Mouse (Mus musculus) ES-Bruce4 (cell line): ENCODE measurements around the gene Gm2897. TPM values are rescaled to one million over a fixed set of nuclear protein-coding genes. Genes with fewer than 3 reads are reported as not detected.
A peak's percentile ranks its signal among the peaks of the same experiment; 100 is the strongest.
"Not testable (repeated sequence)": the region's sequence is repeated elsewhere in the genome, so short reads cannot be mapped to it uniquely, and the experiment has no call there.

Experiments used
- H3K27ac ChIP-seq: 2 replicates; pipeline ENCODE4 v1.5.1; 2012; ENCODE audit warnings: low read length, inconsistent platforms; ENCODE audit not compliant: insufficient read depth
- H3K27me3 ChIP-seq: 2 replicates; pipeline ENCODE4 v1.6.1; 2012; ENCODE audit warnings: mild to moderate bottlenecking, low read length, inconsistent platforms; ENCODE audit not compliant: control insufficient read depth, poor library complexity, insufficient read depth, severe bottlenecking
- H3K36me3 ChIP-seq: 2 replicates; pipeline ENCODE4 v1.6.1; 2012; ENCODE audit warnings: inconsistent platforms, mild to moderate bottlenecking, low read length, moderate library complexity; ENCODE audit not compliant: control insufficient read depth, poor library complexity, insufficient read depth, severe bottlenecking
- H3K4me1 ChIP-seq: one replicate; pipeline ENCODE4 v1.8.1; 2011; ENCODE audit warnings: low read length; ENCODE audit not compliant: control insufficient read depth, insufficient read depth
- H3K4me3 ChIP-seq: 2 replicates; pipeline ENCODE4 v1.5.1; 2011; ENCODE audit warnings: low read depth, mild to moderate bottlenecking, low read length
- H3K9ac ChIP-seq: 2 replicates; pipeline ENCODE4 v1.6.1; 2012; ENCODE audit warnings: low read depth, mild to moderate bottlenecking, inconsistent platforms; ENCODE audit not compliant: poor library complexity, severe bottlenecking
- H3K9me3 ChIP-seq: replicated peaks from 2 replicates; pipeline ENCODE4 v1.6.1; 2012; ENCODE audit warnings: mild to moderate bottlenecking, low read length, inconsistent platforms; ENCODE audit not compliant: control insufficient read depth, poor library complexity, insufficient read depth, severe bottlenecking
- polyA plus RNA-seq: library from polyadenylated mRNA; stranded (reverse); fragments of >200 nt; gene quantifications from 2 replicates; pipeline ENCODE4 v1.2.4, GENCODE M21; 2011; ENCODE audit warnings: low read depth; ENCODE audit not compliant: missing spikeins, insufficient read depth, insufficient read length

Gene Gm2897
- polyA plus RNA-seq, result 0.42 and 1.7 TPM in 2 replicates

DNA sequence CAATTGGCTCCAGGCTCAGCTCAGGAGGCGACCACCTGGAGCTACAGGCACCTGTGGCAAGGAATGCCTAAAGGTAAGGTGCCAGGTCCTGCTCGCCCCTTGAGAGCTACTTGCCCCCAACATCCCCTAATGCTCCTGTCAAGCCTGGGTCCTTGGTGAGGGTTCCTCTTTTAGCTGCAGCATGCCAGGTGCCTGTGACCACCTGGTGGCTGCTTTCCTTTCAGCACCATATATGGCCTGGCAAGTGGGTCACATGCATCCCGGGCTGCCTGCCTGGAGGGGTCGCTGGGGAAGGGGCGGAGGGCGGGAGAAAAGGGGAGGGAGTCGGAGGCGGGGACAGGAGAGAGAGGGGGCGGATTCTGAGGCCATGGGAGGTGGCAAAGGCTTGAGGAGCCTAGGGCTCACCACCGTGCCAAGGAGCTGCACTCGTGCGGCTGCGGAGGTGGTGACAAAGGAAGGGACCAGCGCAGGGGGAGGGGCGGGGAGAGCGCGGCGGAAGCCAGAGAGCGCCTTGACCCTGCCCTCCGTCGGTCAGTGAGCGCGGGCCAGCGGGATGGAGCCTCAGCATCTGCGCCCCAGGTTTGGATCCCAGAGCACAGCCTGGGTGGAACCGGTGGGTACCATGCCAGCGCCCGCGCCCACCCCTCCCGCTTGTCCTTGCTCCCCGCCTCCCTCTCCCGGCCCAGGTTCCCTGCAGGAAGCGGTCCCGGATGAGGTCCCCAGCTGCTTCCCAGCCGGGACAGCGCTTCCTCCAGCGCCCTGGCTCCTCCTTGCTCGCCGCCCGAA, at the start of gene Gm2897:
TSS of gene Gm2897 (plus strand) at position 559 of the 786 bp plus-strand sequence.
- H3K4me1 ChIP-seq, H3K27ac ChIP-seq, H3K36me3 ChIP-seq, H3K27me3 ChIP-seq, H3K9me3 ChIP-seq: not testable (repeated sequence)
- H3K9ac ChIP-seq, result peak within 1 kb of the TSS; percentile 62; the same call in 1 of the 2 replicates
- peak within 1 kb of the TSS; percentile 88 for H3K4me3 ChIP-seq

DNA sequence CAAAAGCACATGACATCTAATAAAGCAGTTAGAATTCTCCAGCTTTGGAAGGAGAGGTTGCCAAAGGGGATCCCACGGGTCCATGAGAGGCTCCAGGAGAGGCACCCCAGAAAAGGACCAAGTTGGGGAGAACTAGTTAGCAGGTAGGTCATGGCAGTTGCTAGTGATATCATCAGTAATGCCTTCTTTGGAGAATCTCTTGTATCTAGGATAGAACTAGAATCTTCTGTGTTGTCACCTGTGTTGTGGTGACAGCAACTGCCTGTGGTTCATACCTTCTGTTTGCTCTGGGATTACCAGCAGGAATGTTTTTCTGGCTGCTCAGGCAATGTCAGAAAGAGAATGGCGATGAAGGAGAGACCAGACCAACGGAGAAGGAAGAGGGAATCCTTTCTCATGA, 19.4 kb upstream of the Gm2897 start, which contains the start of gene Gm2888:
TSS of gene Gm2888 (plus strand) at position 301 of the 400 bp plus-strand sequence.
- H3K9me3 ChIP-seq, H3K4me1 ChIP-seq, H3K4me3 ChIP-seq, H3K36me3 ChIP-seq, H3K27ac ChIP-seq, H3K27me3 ChIP-seq, H3K9ac ChIP-seq: not testable (repeated sequence)

DNA sequence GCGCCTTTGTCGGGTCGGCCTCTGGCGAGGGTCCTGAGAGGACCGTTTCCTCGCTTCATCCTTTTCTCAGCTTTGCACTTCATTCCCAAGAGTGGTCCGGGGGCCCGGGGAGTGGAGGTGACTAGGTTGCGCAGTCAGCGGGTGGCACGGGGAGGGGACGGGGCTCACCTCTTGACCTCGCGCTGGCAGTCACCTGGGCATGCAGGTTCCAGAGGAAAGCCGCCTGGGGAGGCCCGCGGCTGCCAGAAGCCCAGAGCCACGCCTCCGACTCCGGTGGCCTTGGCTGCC, 372 bp downstream of the Gm2897 start:
- peak overlapping the region; percentile 62; the same call in 1 of the 2 replicates for H3K9ac ChIP-seq
- not testable (repeated sequence) for H3K4me1 ChIP-seq, H3K27me3 ChIP-seq, H3K27ac ChIP-seq, H3K36me3 ChIP-seq, H3K9me3 ChIP-seq
- peak overlapping the region; percentile 69 for H3K4me3 ChIP-seq

DNA sequence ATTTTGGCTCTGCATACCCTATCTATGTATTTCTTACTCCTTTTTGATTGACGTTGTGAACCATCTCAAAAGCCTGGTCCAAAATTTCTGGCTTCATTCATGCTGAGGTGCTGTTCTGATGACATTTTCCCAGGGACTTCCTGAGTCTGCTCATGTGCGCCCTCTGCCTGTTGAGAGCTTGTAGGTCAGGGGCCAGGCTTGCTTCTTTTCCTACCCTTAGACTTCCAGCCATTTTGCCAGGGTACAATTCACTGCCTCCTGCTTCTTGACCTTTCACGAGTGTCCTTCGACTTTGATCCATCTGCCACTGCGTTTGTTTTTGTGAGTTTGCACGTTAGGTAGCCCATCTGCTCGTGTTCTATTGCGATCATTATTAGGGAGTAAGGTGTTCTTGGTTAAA, 1.0 kb downstream of the Gm2897 start:
- not testable (repeated sequence) for H3K9ac ChIP-seq, H3K4me3 ChIP-seq, H3K27me3 ChIP-seq, H3K9me3 ChIP-seq, H3K4me1 ChIP-seq, H3K27ac ChIP-seq, H3K36me3 ChIP-seq

DNA sequence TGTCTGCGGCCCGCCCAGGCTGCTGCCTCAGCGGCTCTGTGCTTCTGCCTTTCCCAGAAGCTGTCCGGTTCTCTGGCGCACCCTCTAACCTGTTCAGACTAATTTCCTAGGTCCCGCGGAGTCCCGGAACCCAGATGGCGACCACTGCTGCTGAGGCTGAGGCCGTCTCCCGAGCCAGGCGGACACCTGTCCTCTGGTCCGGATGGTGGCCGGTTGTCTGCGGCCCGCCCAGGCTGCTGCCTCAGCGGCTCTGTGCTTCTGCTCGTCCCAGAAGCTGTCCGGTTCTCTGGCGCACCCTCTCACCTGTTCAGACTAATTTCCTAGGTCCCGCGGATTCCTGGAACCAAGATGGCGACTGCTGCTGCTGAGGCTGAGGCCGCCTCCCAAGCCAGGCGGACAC, 67.0 kb downstream of the Gm2897 start:
- not testable (repeated sequence) for H3K27ac ChIP-seq, H3K27me3 ChIP-seq, H3K4me3 ChIP-seq, H3K36me3 ChIP-seq, H3K9me3 ChIP-seq, H3K4me1 ChIP-seq, H3K9ac ChIP-seq

Other genes starting within 250 kb of the Gm2897 start
- gene Gm2888, start 19.3 kb upstream of the Gm2897 start, polyA plus RNA-seq, result not detected in 2 replicates
- gene Gm10340, start 84.7 kb downstream of the Gm2897 start, polyA plus RNA-seq, result not detected in 2 replicates
- not detected in 2 replicates for gene Gm5795, start 139.0 kb downstream of the Gm2897 start, polyA plus RNA-seq
- 3.2 and 4.1 TPM in 2 replicates for gene D830030K20Rik, start 159.2 kb downstream of the Gm2897 start, polyA plus RNA-seq